Mouse (Mus musculus): ENCODE measurements at regions not wholly inside any gene's neighbourhood (a gene's known extent, or its start where the extent isn't known, plus 50 kb on each side); places are given as distances from the start of the nearest gene placed in this dataset.

- Histone ChIP-seq H3K27ac (replicated peaks) (no peak overlapping the region), H3K4me2 (no peak overlapping the region), H3K36me3 (no peaks in the 10 kb centered on the region), H3K9ac (no peak overlapping the region), H3K9me3 (no peaks in the 10 kb centered on the region), H3K4me1 (replicated peaks) (peaks cover 9% of the 10 kb centered on the region), H3K4me3 (no peak overlapping the region), H3K27me3 (no peaks in the 10 kb centered on the region)
- 51% methylated on average over 3 of the region's 3 CpGs for WGBS
- no peak for ATAC-seq (ENCODE audit: low read depth)
Observed at GRCm38 (mm10) chr5:43360298-43360697, 127.3 kb downstream of the Cpeb2 start.

- no peak overlapping the region for H3K4me3 ChIP-seq
- 94% methylated on average over 1 of the region's 1 CpGs for WGBS
- no peak for ATAC-seq (ENCODE audit: low read depth)
- H3K9me3 ChIP-seq: no peaks in the 10 kb centered on the region
- H3K27ac ChIP-seq (replicated peaks): no peak overlapping the region
- peaks cover 2% of the 10 kb centered on the region for H3K4me1 ChIP-seq (replicated peaks)
- H3K4me2 ChIP-seq: no peak overlapping the region
- H3K36me3 ChIP-seq: no peaks in the 10 kb centered on the region
- no peak overlapping the region for H3K9ac ChIP-seq
- no peaks in the 10 kb centered on the region for H3K27me3 ChIP-seq
Observed at GRCm38 (mm10) chr5:43361026-43361425, 128.1 kb downstream of the Cpeb2 start.

- no peaks in the 10 kb centered on the region for H3K9me3 ChIP-seq
- H3K9ac ChIP-seq: no peak overlapping the region
- no peak overlapping the region for H3K4me2 ChIP-seq
- H3K27ac ChIP-seq (replicated peaks): no peak overlapping the region
- WGBS: 70% methylated on average over 1 of the region's 1 CpGs
- H3K27me3 ChIP-seq: no peaks in the 10 kb centered on the region
- ATAC-seq (ENCODE audit: low read depth): no peak
- no peaks in the 10 kb centered on the region for H3K36me3 ChIP-seq
- no peaks in the 10 kb centered on the region for H3K4me1 ChIP-seq (replicated peaks)
- H3K4me3 ChIP-seq: no peak overlapping the region
Observed at GRCm38 (mm10) chr5:43372385-43372784, 139.4 kb downstream of the Cpeb2 start.

- H3K4me3 ChIP-seq: no peak overlapping the region
- H3K27me3 ChIP-seq: no peaks in the 10 kb centered on the region
- no peak overlapping the region for H3K9ac ChIP-seq
- no peak for ATAC-seq (ENCODE audit: low read depth)
- no peaks in the 10 kb centered on the region for H3K9me3 ChIP-seq
- H3K36me3 ChIP-seq: no peaks in the 10 kb centered on the region
- 90% methylated on average over 3 of the region's 3 CpGs for WGBS
- H3K4me1 ChIP-seq (replicated peaks): no peaks in the 10 kb centered on the region
- H3K27ac ChIP-seq (replicated peaks): no peak overlapping the region
- H3K4me2 ChIP-seq: no peak overlapping the region
Observed at GRCm38 (mm10) chr5:43384689-43385375, 130.5 kb upstream of the C1qtnf7 start.

GRCm38 (mm10) chr5:43390997-43391396, 124.3 kb upstream of the C1qtnf7 start:
- H3K4me2 ChIP-seq: no peak overlapping the region
- H3K4me3 ChIP-seq: no peak overlapping the region
- H3K9me3 ChIP-seq: no peaks in the 10 kb centered on the region
- H3K27me3 ChIP-seq: no peaks in the 10 kb centered on the region
- 28% methylated on average over 2 of the region's 2 CpGs for WGBS
- H3K9ac ChIP-seq: no peak overlapping the region
- no peak for ATAC-seq (ENCODE audit: low read depth)
- no peaks in the 10 kb centered on the region for H3K4me1 ChIP-seq (replicated peaks)
- H3K36me3 ChIP-seq: no peaks in the 10 kb centered on the region
- H3K27ac ChIP-seq (replicated peaks): no peak overlapping the region

GRCm38 (mm10) chr5:43391412-43392029, 123.8 kb upstream of the C1qtnf7 start:
- 22% methylated on average over 3 of the region's 3 CpGs for WGBS
- Histone ChIP-seq H3K27ac (replicated peaks) (no peak overlapping the region), H3K4me3 (no peak overlapping the region), H3K27me3 (no peaks in the 10 kb centered on the region), H3K36me3 (no peaks in the 10 kb centered on the region), H3K9me3 (no peaks in the 10 kb centered on the region), H3K4me2 (no peak overlapping the region), H3K9ac (no peak overlapping the region), H3K4me1 (replicated peaks) (no peaks in the 10 kb centered on the region)
- ATAC-seq (ENCODE audit: low read depth): peak; percentile 92

GRCm38 (mm10) chr5:43392908-43393545, 122.3 kb upstream of the C1qtnf7 start:
- 80% methylated on average over 8 of the region's 8 CpGs for WGBS
- Histone ChIP-seq H3K27me3 (no peaks in the 10 kb centered on the region), H3K4me2 (no peak overlapping the region), H3K4me1 (replicated peaks) (no peaks in the 10 kb centered on the region), H3K9ac (no peak overlapping the region), H3K36me3 (no peaks in the 10 kb centered on the region), H3K27ac (replicated peaks) (no peak overlapping the region), H3K9me3 (no peaks in the 10 kb centered on the region), H3K4me3 (no peak overlapping the region)
- ATAC-seq (ENCODE audit: low read depth): no peak

- H3K4me2 ChIP-seq: no peak overlapping the region
- 94% methylated on average over 2 of the region's 2 CpGs for WGBS
- no peaks in the 10 kb centered on the region for H3K9me3 ChIP-seq
- no peak for ATAC-seq (ENCODE audit: low read depth)
- no peak overlapping the region for H3K27ac ChIP-seq (replicated peaks)
- H3K9ac ChIP-seq: no peak overlapping the region
- no peaks in the 10 kb centered on the region for H3K27me3 ChIP-seq
- no peaks in the 10 kb centered on the region for H3K4me1 ChIP-seq (replicated peaks)
- no peak overlapping the region for H3K4me3 ChIP-seq
- no peaks in the 10 kb centered on the region for H3K36me3 ChIP-seq
Observed at GRCm38 (mm10) chr5:43417259-43417658, 98.1 kb upstream of the C1qtnf7 start.

- WGBS: 76% methylated on average over 9 of the region's 9 CpGs
- Histone ChIP-seq H3K27ac (replicated peaks) (no peak overlapping the region), H3K9me3 (no peaks in the 10 kb centered on the region), H3K27me3 (no peaks in the 10 kb centered on the region), H3K4me1 (replicated peaks) (no peaks in the 10 kb centered on the region), H3K9ac (no peak overlapping the region), H3K4me3 (no peak overlapping the region), H3K36me3 (no peaks in the 10 kb centered on the region), H3K4me2 (no peak overlapping the region)
- ATAC-seq (ENCODE audit: low read depth): peak; percentile 72; the same call in 1 of the 2 replicates
Observed at GRCm38 (mm10) chr5:43422815-43423687, 92.3 kb upstream of the C1qtnf7 start.

- Histone ChIP-seq H3K9ac (no peak overlapping the region), H3K4me1 (replicated peaks) (no peaks in the 10 kb centered on the region)
Observed at GRCm38 (mm10) chr5:43424551-43425257, 90.6 kb upstream of the C1qtnf7 start.

GRCm38 (mm10) chr5:43433337-43433736, 82.0 kb upstream of the C1qtnf7 start:
- no peak overlapping the region for H3K27ac ChIP-seq (replicated peaks)
- H3K9me3 ChIP-seq: no peaks in the 10 kb centered on the region
- WGBS: 71% methylated on average over 2 of the region's 2 CpGs
- H3K4me1 ChIP-seq (replicated peaks): no peaks in the 10 kb centered on the region
- H3K36me3 ChIP-seq: no peaks in the 10 kb centered on the region
- no peak for ATAC-seq (ENCODE audit: low read depth)
- H3K4me2 ChIP-seq: no peak overlapping the region
- H3K4me3 ChIP-seq: no peak overlapping the region
- H3K27me3 ChIP-seq: no peaks in the 10 kb centered on the region
- H3K9ac ChIP-seq: no peak overlapping the region

More at GRCm38 (mm10) chr5:43424551-43425257, 90.6 kb upstream of the C1qtnf7 start:
- Histone ChIP-seq H3K36me3 (no peaks in the 10 kb centered on the region), H3K27me3 (no peaks in the 10 kb centered on the region), H3K4me3 (no peak overlapping the region), H3K27ac (replicated peaks) (no peak overlapping the region), H3K4me2 (no peak overlapping the region), H3K9me3 (no peaks in the 10 kb centered on the region)
- ATAC-seq (ENCODE audit: low read depth): no peak
- WGBS: 84% methylated on average over 9 of the region's 9 CpGs

All from neural tube, embryonic 13.5 days (tissue).